Mouse (Mus musculus): Measurements from ENCODE around the gene Gm4201. TPM values are rescaled to one million over a fixed set of nuclear protein-coding genes. Genes with fewer than 3 reads are reported as not detected.

The Gm4201 gene
- not detected for polyA plus RNA-seq (2014; fragmentation: Illumina TruSeq; extraction: RNeasy Lipid Tissue Mini Kit (QIAGEN cat#74804); ENCODE audit: insufficient read depth, low read depth, low replicate concordance)

GRCm38 (mm10) chr7:22565243-22565642, at the start of gene Gm4201:
TSS of gene Gm4201 (minus strand) at chr7:22565343.

GRCm38 (mm10) chr7:22588027-22588426, 22.9 kb upstream of the Gm4201 start, which contains the start of gene Gm4565:
TSS of gene Gm4565 (minus strand) at chr7:22588127.

GRCm38 (mm10) chr7:22534787-22535186, 30.4 kb downstream of the Gm4201 start, which contains the start of gene Gm8677:
TSS of gene Gm8677 (minus strand) at chr7:22534887.

GRCm38 (mm10) chr7:22522667-22523066, 42.5 kb downstream of the Gm4201 start, which contains the start of gene Vmn1r152:
TSS of gene Vmn1r152 (plus strand) at chr7:22522967.

Other genes with a start within 250 kb of the Gm4201 start
- gene Gm4187, start 235.6 kb downstream of the Gm4201 start, polyA plus RNA-seq (2014; fragmentation: Illumina TruSeq; extraction: RNeasy Lipid Tissue Mini Kit (QIAGEN cat#74804); ENCODE audit: insufficient read depth, low read depth, low replicate concordance) = not detected
- not detected for gene Gm8660, start 194.3 kb downstream of the Gm4201 start, polyA plus RNA-seq (2014; fragmentation: Illumina TruSeq; extraction: RNeasy Lipid Tissue Mini Kit (QIAGEN cat#74804); ENCODE audit: insufficient read depth, low read depth, low replicate concordance)
- not detected for gene Vmn1r148, start 151.8 kb downstream of the Gm4201 start, polyA plus RNA-seq (2014; fragmentation: Illumina TruSeq; extraction: RNeasy Lipid Tissue Mini Kit (QIAGEN cat#74804); ENCODE audit: insufficient read depth, low read depth, low replicate concordance)
- gene Vmn1r149, start 127.1 kb downstream of the Gm4201 start, polyA plus RNA-seq (2014; fragmentation: Illumina TruSeq; extraction: RNeasy Lipid Tissue Mini Kit (QIAGEN cat#74804); ENCODE audit: insufficient read depth, low read depth, low replicate concordance) = not detected
- gene Gm10665, start 101.3 kb downstream of the Gm4201 start, polyA plus RNA-seq (2014; fragmentation: Illumina TruSeq; extraction: RNeasy Lipid Tissue Mini Kit (QIAGEN cat#74804); ENCODE audit: insufficient read depth, low read depth, low replicate concordance) = not detected
- gene Vmn1r151, start 65.7 kb downstream of the Gm4201 start, polyA plus RNA-seq (2014; fragmentation: Illumina TruSeq; extraction: RNeasy Lipid Tissue Mini Kit (QIAGEN cat#74804); ENCODE audit: insufficient read depth, low read depth, low replicate concordance) = not detected
- gene Vmn1r152, start 42.4 kb downstream of the Gm4201 start, polyA plus RNA-seq (2014; fragmentation: Illumina TruSeq; extraction: RNeasy Lipid Tissue Mini Kit (QIAGEN cat#74804); ENCODE audit: insufficient read depth, low read depth, low replicate concordance) = not detected
- gene Gm8677, start 30.5 kb downstream of the Gm4201 start, polyA plus RNA-seq (2014; fragmentation: Illumina TruSeq; extraction: RNeasy Lipid Tissue Mini Kit (QIAGEN cat#74804); ENCODE audit: insufficient read depth, low read depth, low replicate concordance) = not detected
- not detected for gene Gm4565, start 22.8 kb upstream of the Gm4201 start, polyA plus RNA-seq (2014; fragmentation: Illumina TruSeq; extraction: RNeasy Lipid Tissue Mini Kit (QIAGEN cat#74804); ENCODE audit: insufficient read depth, low read depth, low replicate concordance)
- not detected for gene Vmn1r155, start 92.7 kb upstream of the Gm4201 start, polyA plus RNA-seq (2014; fragmentation: Illumina TruSeq; extraction: RNeasy Lipid Tissue Mini Kit (QIAGEN cat#74804); ENCODE audit: insufficient read depth, low read depth, low replicate concordance)
- not detected for gene Gm8693, start 127.0 kb upstream of the Gm4201 start, polyA plus RNA-seq (2014; fragmentation: Illumina TruSeq; extraction: RNeasy Lipid Tissue Mini Kit (QIAGEN cat#74804); ENCODE audit: insufficient read depth, low read depth, low replicate concordance)
- gene Gm4567, start 154.4 kb upstream of the Gm4201 start, polyA plus RNA-seq (2014; fragmentation: Illumina TruSeq; extraction: RNeasy Lipid Tissue Mini Kit (QIAGEN cat#74804); ENCODE audit: insufficient read depth, low read depth, low replicate concordance) = not detected
- not detected for gene Vmn1r157, start 196.4 kb upstream of the Gm4201 start, polyA plus RNA-seq (2014; fragmentation: Illumina TruSeq; extraction: RNeasy Lipid Tissue Mini Kit (QIAGEN cat#74804); ENCODE audit: insufficient read depth, low read depth, low replicate concordance)
- gene Vmn1r158, start 225.4 kb upstream of the Gm4201 start, polyA plus RNA-seq (2014; fragmentation: Illumina TruSeq; extraction: RNeasy Lipid Tissue Mini Kit (QIAGEN cat#74804); ENCODE audit: insufficient read depth, low read depth, low replicate concordance) = not detected

Data from lung, adult 10 weeks (tissue).